Mouse (Mus musculus) neural tube, embryonic 10.5 days (tissue): ENCODE data around the gene Umps.

ENCODE experiments used
- DNase-seq: peaks from one replicate; pipeline ENCODE4 v3.0.0-alpha.2; 2017; ENCODE audit warnings: low spot score; ENCODE audit errors: extremely low spot score

Gene Umps

GRCm38 (mm10) chr16:33932126-33932525, 34.7 kb downstream of the Umps start:
- DNase-seq: no peak

GRCm38 (mm10) chr16:33931682-33932081, 35.2 kb downstream of the Umps start:
- DNase-seq: no peak

- DNase-seq: no peak
Observed at GRCm38 (mm10) chr16:33930785-33931184, 36.1 kb downstream of the Umps start.

- no peak for DNase-seq
Observed at GRCm38 (mm10) chr16:33928788-33929462, 37.9 kb downstream of the Umps start.

- DNase-seq: no peak
Observed at GRCm38 (mm10) chr16:33927263-33927824, 39.5 kb downstream of the Umps start.

- DNase-seq: no peak
Observed at GRCm38 (mm10) chr16:33923758-33924157, 43.1 kb downstream of the Umps start.

GRCm38 (mm10) chr16:33923001-33923316, 43.9 kb downstream of the Umps start:
- no peak for DNase-seq

GRCm38 (mm10) chr16:33922111-33923000, 44.5 kb downstream of the Umps start:
- DNase-seq: no peak

- no peak for DNase-seq
Observed at GRCm38 (mm10) chr16:33921514-33921913, 45.3 kb downstream of the Umps start.

GRCm38 (mm10) chr16:33917926-33918325, 48.9 kb downstream of the Umps start:
- no peak for DNase-seq

GRCm38 (mm10) chr16:33917390-33917789, 49.4 kb downstream of the Umps start:
- DNase-seq: no peak

GRCm38 (mm10) chr16:33916473-33917251, 50.2 kb downstream of the Umps start:
- no peak for DNase-seq

GRCm38 (mm10) chr16:33914997-33915396, 51.8 kb downstream of the Umps start:
- DNase-seq: no peak

GRCm38 (mm10) chr16:33908239-33908638, 58.6 kb downstream of the Umps start:
- DNase-seq: no peak
